Mouse (Mus musculus): ENCODE measurements around the gene Zfp617. TPM values are rescaled to one million over a fixed set of nuclear protein-coding genes. Genes with fewer than 3 reads are reported as not detected.
"Not testable (repeated sequence)": the region's sequence is repeated elsewhere in the genome, so short reads cannot be mapped to it uniquely, and the experiment has no call there.

The Zfp617 gene
- polyA plus RNA-seq (2015; fragmentation: Nextera tagmentation; extraction: Ambion mirVana): 31.7 and 32.5 TPM in 2 replicates

GRCm38 (mm10) chr8:71908309-71909261, at the start of gene Zfp617, which contains the start of gene Zfp882:
TSS of gene Zfp617 (plus strand) at chr8:71908635.
TSS of gene Zfp882 (plus strand) at chr8:71908608.
- Histone ChIP-seq H3K4me2 (replicated peaks) (peak within 1 kb of the TSS; percentile 54), H3K9ac (replicated peaks) (peak within 1 kb of the TSS; percentile 91), H3K9me3 (no peaks in the 10 kb centered on the region), H3K4me1 (peaks cover 6% of the 10 kb centered on the region), H3K27ac (replicated peaks) (peak within 1 kb of the TSS; percentile 98), H3K36me3 (peaks cover 3% of the 10 kb centered on the region), H3K27me3 (no peaks in the 10 kb centered on the region), H3K4me3 (peak within 1 kb of the TSS; percentile 71)
- peak; percentile 96 for ATAC-seq (replicated peaks)
- WGBS: 5% methylated on average over 47 of the region's 47 CpGs

DNA sequence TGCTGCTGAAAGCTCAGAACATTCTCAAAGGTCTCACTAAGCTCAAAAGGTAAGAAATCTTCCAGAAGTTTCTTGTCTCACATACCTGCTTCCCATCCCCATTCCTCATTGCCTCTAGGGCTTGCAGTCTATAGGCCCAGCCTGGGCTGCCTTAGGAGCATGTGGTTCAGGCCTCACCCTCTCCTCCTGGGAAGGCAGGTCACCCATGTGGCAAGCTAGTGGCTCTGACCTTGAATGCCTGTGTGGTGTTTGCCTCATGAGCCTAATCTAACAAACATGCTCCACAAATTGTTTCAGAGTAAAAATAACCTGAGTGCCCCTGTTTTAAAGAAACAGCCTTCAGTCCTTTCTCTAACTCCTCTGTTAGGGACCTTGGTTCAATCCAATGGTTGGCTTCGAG, 46.9 kb upstream of the Zfp617 start:
- H3K4me2 ChIP-seq (replicated peaks); H3K9ac ChIP-seq (replicated peaks); H3K36me3 ChIP-seq; H3K4me3 ChIP-seq; ATAC-seq (replicated peaks); H3K27me3 ChIP-seq; H3K9me3 ChIP-seq; H3K4me1 ChIP-seq; H3K27ac ChIP-seq (replicated peaks): not testable (repeated sequence)
- 87% methylated on average over 1 of the region's 1 CpGs for WGBS

DNA sequence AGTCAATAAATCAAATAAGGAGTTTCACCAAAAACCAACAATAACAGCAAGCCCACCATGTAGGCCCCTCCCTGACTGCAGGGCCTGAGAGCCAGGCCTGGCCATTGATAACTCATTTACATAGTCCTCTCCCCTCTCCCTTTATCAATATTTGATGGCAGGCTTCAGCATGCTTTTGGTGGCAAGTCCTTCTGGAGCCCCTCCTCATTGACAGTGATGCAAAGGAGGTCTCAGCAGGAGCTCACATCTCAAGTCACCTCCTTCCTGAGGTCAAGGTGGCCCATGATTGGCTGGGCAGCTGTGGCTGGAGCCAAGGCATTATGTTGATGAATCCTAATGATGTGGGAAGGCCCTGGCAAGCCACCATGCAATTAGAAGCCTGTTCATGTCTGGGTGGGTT, 46.4 kb upstream of the Zfp617 start:
- H3K9ac ChIP-seq (replicated peaks); H3K4me3 ChIP-seq; H3K4me1 ChIP-seq; H3K9me3 ChIP-seq; H3K36me3 ChIP-seq; H3K4me2 ChIP-seq (replicated peaks); H3K27ac ChIP-seq (replicated peaks); ATAC-seq (replicated peaks); H3K27me3 ChIP-seq: not testable (repeated sequence)

DNA sequence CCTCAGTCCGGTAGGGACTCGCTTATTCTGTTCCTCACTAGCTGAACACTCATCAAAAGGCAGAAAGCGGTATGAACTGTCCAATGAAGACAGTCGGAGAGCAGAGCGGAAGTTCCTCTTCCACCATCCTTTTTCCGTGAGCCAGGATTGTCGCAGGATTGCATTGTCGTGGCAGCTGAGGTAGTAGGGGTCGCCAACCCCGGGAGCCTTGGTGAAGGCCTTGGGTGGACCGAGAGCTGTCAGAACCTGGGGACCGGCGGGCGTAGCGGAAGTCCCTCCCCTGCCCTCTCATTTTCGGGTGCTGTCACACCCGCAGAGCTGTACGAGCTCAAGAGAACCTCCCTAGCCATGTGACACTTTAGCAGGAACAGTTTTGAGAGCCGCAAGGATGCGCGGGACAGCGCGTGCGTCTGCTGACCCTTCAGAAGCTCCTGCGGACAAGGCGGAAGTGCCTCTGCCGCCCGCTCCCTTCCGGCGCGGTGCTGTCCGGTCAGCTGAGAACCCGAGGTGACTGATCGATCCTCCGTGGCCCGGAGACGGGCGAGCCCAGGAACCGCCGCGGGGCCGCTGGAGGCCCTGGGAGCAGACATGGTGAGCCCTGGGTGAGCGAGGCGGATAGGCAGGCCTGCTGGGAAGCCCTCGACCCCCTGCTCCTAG, 26.7 kb upstream of the Zfp617 start, which contains the start of gene Zfp709:
Gene Zfp709, plus strand, starts transcription at position 402 of the 657 bp plus-strand sequence.
- Histone ChIP-seq H3K27ac (replicated peaks) (peak within 1 kb of the TSS; percentile 82), H3K9me3 (peaks cover 16% of the 10 kb centered on the region), H3K4me2 (replicated peaks) (peak within 1 kb of the TSS; percentile 73), H3K9ac (replicated peaks) (peak within 1 kb of the TSS; percentile 83), H3K4me1 (peaks cover 8% of the 10 kb centered on the region; the same call in 1 of the 2 replicates), H3K4me3 (peak within 1 kb of the TSS; percentile 74), H3K36me3 (peaks cover 21% of the 10 kb centered on the region), H3K27me3 (no peaks in the 10 kb centered on the region)
- WGBS: 5% methylated on average over 45 of the region's 45 CpGs
- peak; percentile 94 for ATAC-seq (replicated peaks)

DNA sequence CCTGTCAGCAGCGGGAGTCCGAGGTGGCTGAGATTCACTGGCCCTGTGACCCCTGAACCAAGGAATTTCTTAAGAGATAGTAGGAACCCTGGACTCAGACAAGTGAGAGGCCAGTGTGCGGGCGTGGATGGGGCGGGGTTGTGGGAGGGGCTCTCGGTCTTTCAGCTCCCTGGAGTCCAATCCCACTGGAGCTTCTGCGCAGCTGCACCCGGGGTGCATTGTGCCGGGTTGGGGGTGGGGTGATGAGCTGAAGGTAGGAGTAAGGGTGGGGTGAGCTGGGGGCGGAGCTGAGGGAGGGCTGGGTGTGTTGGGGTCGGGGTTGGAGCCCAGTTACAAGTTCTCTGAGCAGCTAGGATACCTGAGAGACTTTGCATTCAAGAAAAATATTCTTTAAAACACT, 7.8 kb upstream of the Zfp617 start:
- not testable (repeated sequence) for ATAC-seq (replicated peaks); H3K36me3 ChIP-seq; H3K4me1 ChIP-seq; H3K27ac ChIP-seq (replicated peaks); H3K4me2 ChIP-seq (replicated peaks); H3K9me3 ChIP-seq; H3K4me3 ChIP-seq; H3K9ac ChIP-seq (replicated peaks); H3K27me3 ChIP-seq
- 37% methylated on average over 11 of the region's 11 CpGs for WGBS

DNA sequence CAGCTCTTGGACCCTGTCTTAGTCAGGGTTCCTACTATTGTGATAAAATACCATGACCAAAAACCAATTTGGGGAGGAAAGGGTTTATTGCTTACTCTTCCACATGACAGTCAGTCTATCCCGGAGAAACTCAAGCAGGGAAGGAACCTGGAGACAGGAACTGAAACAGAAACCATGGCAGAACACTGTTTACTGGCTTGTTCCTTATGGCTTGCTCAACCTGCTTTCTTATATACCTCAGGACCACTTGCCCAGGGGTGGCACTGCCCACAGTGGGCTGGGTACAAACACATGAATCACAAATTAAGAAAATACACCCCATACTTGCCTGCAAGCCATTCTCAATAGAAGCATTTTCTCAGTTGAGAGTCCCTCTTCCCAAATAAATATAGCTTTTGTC, 5.4 kb upstream of the Zfp617 start:
- WGBS: 81% methylated on average over 1 of the region's 1 CpGs
- H3K9me3 ChIP-seq; H3K27me3 ChIP-seq; H3K4me2 ChIP-seq (replicated peaks); H3K4me1 ChIP-seq; H3K4me3 ChIP-seq; H3K9ac ChIP-seq (replicated peaks); ATAC-seq (replicated peaks); H3K36me3 ChIP-seq; H3K27ac ChIP-seq (replicated peaks): not testable (repeated sequence)

- Histone ChIP-seq H3K27ac (replicated peaks) (no peak overlapping the region), H3K9me3 (no peaks in the 10 kb centered on the region), H3K4me3 (no peak overlapping the region), H3K36me3 (no peaks in the 10 kb centered on the region), H3K4me2 (replicated peaks) (no peak overlapping the region), H3K9ac (replicated peaks) (no peak overlapping the region), H3K27me3 (no peaks in the 10 kb centered on the region), H3K4me1 (peaks cover 6% of the 10 kb centered on the region)
- WGBS: 100% methylated on average over 1 of the region's 1 CpGs
- ATAC-seq (replicated peaks): no peak
These were observed 1.6 kb upstream of the Zfp617 start for GRCm38 (mm10) chr8:71906809-71907208.

DNA sequence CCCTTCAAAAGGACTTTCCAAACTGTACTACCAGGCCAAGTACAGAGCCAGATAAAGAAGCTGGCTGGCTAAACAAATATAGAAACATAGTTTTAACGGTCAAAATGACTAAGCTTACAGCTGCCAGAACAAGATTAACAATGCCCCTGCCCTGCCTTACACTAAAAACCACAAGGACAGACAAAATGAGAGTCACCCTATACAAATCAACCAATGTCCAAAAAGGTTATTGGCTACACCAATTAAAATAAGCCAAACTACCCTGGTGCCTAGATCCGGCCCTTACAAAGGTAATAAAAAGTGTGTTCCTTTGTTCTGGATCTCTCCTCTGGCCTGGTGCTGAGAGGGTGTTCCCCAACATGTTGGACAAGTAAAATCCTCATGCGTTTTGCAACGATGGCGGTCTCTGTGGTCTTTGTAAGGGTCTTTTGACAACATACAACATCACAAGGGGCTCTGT, 607 bp upstream of the Zfp617 start:
- H3K27ac ChIP-seq (replicated peaks): peak overlapping the region; percentile 98
- H3K36me3 ChIP-seq: no peaks in the 10 kb centered on the region
- H3K9ac ChIP-seq (replicated peaks): no peak overlapping the region
- H3K4me2 ChIP-seq (replicated peaks): peak overlapping the region; percentile 54
- peaks cover 6% of the 10 kb centered on the region for H3K4me1 ChIP-seq
- 92% methylated on average over 5 of the region's 5 CpGs for WGBS
- H3K27me3 ChIP-seq: no peaks in the 10 kb centered on the region
- H3K4me3 ChIP-seq: peak overlapping the region; percentile 71
- ATAC-seq (replicated peaks): no peak
- H3K9me3 ChIP-seq: no peaks in the 10 kb centered on the region

DNA sequence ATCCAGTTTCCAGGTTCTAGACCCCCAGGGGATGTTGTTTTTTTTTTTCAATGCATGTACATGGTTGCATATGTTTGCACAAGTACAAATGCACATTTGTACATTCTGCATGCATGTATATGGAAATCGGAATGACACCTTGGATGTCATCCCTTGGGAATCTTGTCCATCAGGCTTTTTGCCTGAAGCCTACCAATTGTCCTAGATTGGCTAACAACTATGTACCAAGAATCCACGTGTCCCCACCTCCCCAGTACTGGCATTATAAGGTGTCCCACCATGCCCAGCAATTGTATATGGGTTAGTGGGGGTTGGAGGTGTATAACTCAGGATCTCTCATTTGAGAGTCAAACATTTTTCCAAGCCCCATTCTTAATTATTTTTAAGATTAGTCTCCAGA, 3.9 kb downstream of the Zfp617 start:
- WGBS: 93% methylated on average over 2 of the region's 2 CpGs
- H3K9me3 ChIP-seq: no peaks in the 10 kb centered on the region
- no peak overlapping the region for H3K9ac ChIP-seq (replicated peaks)
- H3K36me3 ChIP-seq: peaks cover 37% of the 10 kb centered on the region
- H3K4me3 ChIP-seq: no peak overlapping the region
- ATAC-seq (replicated peaks): no peak
- H3K27me3 ChIP-seq: no peaks in the 10 kb centered on the region
- no peak overlapping the region for H3K27ac ChIP-seq (replicated peaks)
- no peak overlapping the region for H3K4me2 ChIP-seq (replicated peaks)
- H3K4me1 ChIP-seq: peaks cover 6% of the 10 kb centered on the region

DNA sequence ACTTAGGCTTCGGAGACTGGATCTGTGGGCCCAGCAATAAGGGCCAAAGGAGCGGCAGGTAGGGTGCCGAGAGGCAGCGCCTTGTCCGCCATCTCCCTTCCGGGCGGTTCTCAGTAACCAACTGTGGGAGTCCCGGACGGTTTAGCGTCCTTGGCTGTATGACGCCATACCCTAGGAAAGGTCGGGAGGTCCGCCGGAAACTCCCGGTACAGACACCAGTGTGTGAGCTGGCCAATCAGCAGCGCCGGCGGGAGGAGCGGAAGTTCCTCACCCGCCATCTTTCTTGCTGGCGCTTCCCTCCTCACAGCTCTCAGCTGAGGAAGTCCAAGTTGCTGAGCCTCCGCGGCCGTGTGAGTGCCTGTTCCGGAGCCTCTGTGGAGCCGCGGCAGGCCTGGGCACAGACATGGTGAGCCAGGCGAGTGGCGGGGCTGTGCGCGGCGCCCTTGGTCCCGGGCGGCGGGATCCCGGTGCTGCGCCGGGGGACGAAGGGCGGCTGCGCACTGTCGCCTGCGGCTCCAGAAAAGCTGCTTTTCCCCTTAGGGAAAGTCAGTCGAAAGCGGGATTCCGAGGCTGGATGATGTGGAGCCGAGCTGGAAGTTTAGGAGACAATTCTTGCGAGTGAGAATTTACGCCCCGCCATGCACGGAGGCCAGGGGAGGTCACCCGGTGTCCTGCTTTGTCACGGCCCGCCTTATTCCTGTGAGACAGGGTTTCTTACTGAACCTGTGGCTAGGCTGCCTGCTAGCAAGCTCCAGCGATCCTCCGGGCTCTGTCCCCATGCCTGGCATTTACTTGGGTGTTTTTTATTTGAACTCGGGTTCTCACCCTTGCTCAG, 14.3 kb downstream of the Zfp617 start:
- H3K4me1 ChIP-seq: peaks cover 17% of the 10 kb centered on the region
- peaks cover 8% of the 10 kb centered on the region; the same call in 1 of the 2 replicates for H3K36me3 ChIP-seq
- under 1% methylated on average over 57 of the region's 57 CpGs for WGBS
- peak; percentile 99 for ATAC-seq (replicated peaks)
- H3K9me3 ChIP-seq: no peaks in the 10 kb centered on the region
- H3K9ac ChIP-seq (replicated peaks): peak overlapping the region; percentile 91
- H3K4me2 ChIP-seq (replicated peaks): peak overlapping the region; percentile 80
- H3K27me3 ChIP-seq: no peaks in the 10 kb centered on the region
- peak overlapping the region; percentile 98 for H3K27ac ChIP-seq (replicated peaks)
- peak overlapping the region; percentile 86 for H3K4me3 ChIP-seq

- Histone ChIP-seq H3K4me2 (replicated peaks) (no peak overlapping the region), H3K36me3 (peaks cover 22% of the 10 kb centered on the region), H3K4me3 (no peak overlapping the region), H3K4me1 (peaks cover 17% of the 10 kb centered on the region), H3K27ac (replicated peaks) (no peak overlapping the region), H3K9ac (replicated peaks) (no peak overlapping the region), H3K9me3 (no peaks in the 10 kb centered on the region), H3K27me3 (no peaks in the 10 kb centered on the region)
- no peak for ATAC-seq (replicated peaks)
- WGBS: 97% methylated on average over 5 of the region's 5 CpGs
These were observed 17.4 kb downstream of the Zfp617 start for GRCm38 (mm10) chr8:71925791-71926190.

All from forebrain, embryonic 15.5 days (tissue).